Mouse (Mus musculus): ENCODE data around the gene Wdr76.
"Not testable (repeated sequence)": the region's sequence is repeated elsewhere in the genome, so short reads cannot be mapped to it uniquely, and the experiment has no call there.

Gene Wdr76

GRCm38 (mm10) chr2:121505942-121506882 is at the start of gene Wdr76, which contains the start of gene Mfap1a:
Gene Wdr76 (plus strand): TSS chr2:121506723.
Gene Mfap1a (minus strand): TSS chr2:121506665.
- DNase-seq (ENCODE audit: low spot score) = peak; percentile 92

- no peak for DNase-seq (ENCODE audit: low spot score)
These were observed 46.5 kb upstream of the Wdr76 start for GRCm38 (mm10) chr2:121460071-121460470.

GRCm38 (mm10) chr2:121468982-121469381 is 37.5 kb upstream of the Wdr76 start:
- not testable (repeated sequence) for DNase-seq (ENCODE audit: low spot score)

- not testable (repeated sequence) for DNase-seq (ENCODE audit: low spot score)
These were observed 33.7 kb upstream of the Wdr76 start for GRCm38 (mm10) chr2:121472783-121473182.

GRCm38 (mm10) chr2:121473301-121474179 is 33.0 kb upstream of the Wdr76 start, which contains the start of gene Mfap1b:
Gene Mfap1b (minus strand): TSS chr2:121474067.
- DNase-seq (ENCODE audit: low spot score) = peak; percentile 91

GRCm38 (mm10) chr2:121474180-121474535 is 32.4 kb upstream of the Wdr76 start:
- DNase-seq (ENCODE audit: low spot score) = no peak

- DNase-seq (ENCODE audit: low spot score) = not testable (repeated sequence)
These were observed 31.2 kb upstream of the Wdr76 start for GRCm38 (mm10) chr2:121475306-121475705.

GRCm38 (mm10) chr2:121477491-121478266 is 28.8 kb upstream of the Wdr76 start:
- no peak for DNase-seq (ENCODE audit: low spot score)

- DNase-seq (ENCODE audit: low spot score) = peak; percentile 16
These were observed 26.0 kb upstream of the Wdr76 start for GRCm38 (mm10) chr2:121480498-121480897.

- DNase-seq (ENCODE audit: low spot score) = not testable (repeated sequence)
These were observed 25.6 kb upstream of the Wdr76 start for GRCm38 (mm10) chr2:121480916-121481315.

GRCm38 (mm10) chr2:121483576-121483975 is 22.9 kb upstream of the Wdr76 start:
- DNase-seq (ENCODE audit: low spot score) = no peak

- DNase-seq (ENCODE audit: low spot score) = not testable (repeated sequence)
These were observed 22.1 kb upstream of the Wdr76 start for GRCm38 (mm10) chr2:121484403-121484802.

- DNase-seq (ENCODE audit: low spot score) = not testable (repeated sequence)
These were observed 5.0 kb upstream of the Wdr76 start for GRCm38 (mm10) chr2:121501550-121501949.

- DNase-seq (ENCODE audit: low spot score) = no peak
These were observed 839 bp downstream of the Wdr76 start for GRCm38 (mm10) chr2:121507173-121507950.

- no peak for DNase-seq (ENCODE audit: low spot score)
These were observed 1.4 kb downstream of the Wdr76 start for GRCm38 (mm10) chr2:121507951-121508330.

- peak; percentile 74 for DNase-seq (ENCODE audit: low spot score)
These were observed 3.1 kb downstream of the Wdr76 start for GRCm38 (mm10) chr2:121509584-121509983.

GRCm38 (mm10) chr2:121511401-121511800 is 4.9 kb downstream of the Wdr76 start:
- no peak for DNase-seq (ENCODE audit: low spot score)

- DNase-seq (ENCODE audit: low spot score) = not testable (repeated sequence)
These were observed 6.7 kb downstream of the Wdr76 start for GRCm38 (mm10) chr2:121512991-121513765.

GRCm38 (mm10) chr2:121514211-121514610 is 7.7 kb downstream of the Wdr76 start:
- DNase-seq (ENCODE audit: low spot score) = no peak

GRCm38 (mm10) chr2:121518106-121518505 is 11.6 kb downstream of the Wdr76 start:
- DNase-seq (ENCODE audit: low spot score) = no peak
